Mouse (Mus musculus) right cerebral cortex, postnatal 10 days (tissue): ENCODE measurements around the gene Suz12.

Experiments used
- DNase-seq, 2 experiments: peaks; one replicate each; pipeline ENCODE4 v3.0.0; 2021; ENCODE audit warnings: low spot score in 2 of 2

The Suz12 gene

GRCm38 (mm10) chr11:80077784-80078545 is 85.1 kb downstream of the Suz12 start:
- DNase-seq: no peak

DNA sequence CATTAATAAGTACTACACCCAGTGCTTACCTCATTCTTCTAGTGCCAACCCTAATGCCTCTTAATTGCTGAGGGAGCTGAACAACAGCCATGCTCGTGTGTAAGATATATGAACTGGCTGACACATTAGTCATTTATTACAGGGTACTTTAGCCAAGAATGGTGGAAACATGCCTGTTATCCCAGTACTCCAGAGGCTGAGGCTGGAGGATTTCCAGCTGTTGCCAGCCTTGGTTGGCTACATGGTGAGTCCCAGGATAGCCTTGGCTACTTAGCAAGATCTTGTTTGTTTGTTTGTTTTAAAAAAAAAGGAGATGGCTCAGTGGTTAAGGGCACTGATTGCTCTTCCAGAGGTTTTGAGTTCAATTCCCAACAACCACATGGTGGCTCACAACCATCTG is 85.9 kb downstream of the Suz12 start:
- no peak for DNase-seq

- DNase-seq: no peak
Observed at GRCm38 (mm10) chr11:80079751-80080150, 86.8 kb downstream of the Suz12 start.

DNA sequence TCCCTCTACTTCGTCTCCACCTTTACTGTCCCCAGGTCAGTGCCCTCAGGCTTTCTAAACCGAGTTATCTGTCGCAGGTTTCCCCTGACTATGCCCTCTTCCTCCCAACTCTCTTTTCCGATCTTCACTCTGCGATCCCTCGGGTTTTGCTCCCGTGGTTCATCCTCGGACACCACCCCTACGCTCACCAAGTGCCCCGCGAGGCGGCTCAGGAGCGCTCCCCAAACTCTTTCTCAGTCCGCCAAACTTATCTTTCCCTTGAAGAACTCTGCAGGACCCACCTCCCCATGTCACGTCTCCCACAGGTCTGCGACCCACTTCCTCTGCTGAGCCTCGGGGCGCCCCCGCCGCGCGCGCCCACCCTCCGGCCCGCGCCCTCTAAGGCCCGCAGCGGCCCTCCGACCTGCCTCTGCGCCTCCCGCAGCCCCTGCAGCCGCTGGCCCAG is 87.5 kb downstream of the Suz12 start:
- DNase-seq: peak in 1 of 2 experiments; percentile 27

DNA sequence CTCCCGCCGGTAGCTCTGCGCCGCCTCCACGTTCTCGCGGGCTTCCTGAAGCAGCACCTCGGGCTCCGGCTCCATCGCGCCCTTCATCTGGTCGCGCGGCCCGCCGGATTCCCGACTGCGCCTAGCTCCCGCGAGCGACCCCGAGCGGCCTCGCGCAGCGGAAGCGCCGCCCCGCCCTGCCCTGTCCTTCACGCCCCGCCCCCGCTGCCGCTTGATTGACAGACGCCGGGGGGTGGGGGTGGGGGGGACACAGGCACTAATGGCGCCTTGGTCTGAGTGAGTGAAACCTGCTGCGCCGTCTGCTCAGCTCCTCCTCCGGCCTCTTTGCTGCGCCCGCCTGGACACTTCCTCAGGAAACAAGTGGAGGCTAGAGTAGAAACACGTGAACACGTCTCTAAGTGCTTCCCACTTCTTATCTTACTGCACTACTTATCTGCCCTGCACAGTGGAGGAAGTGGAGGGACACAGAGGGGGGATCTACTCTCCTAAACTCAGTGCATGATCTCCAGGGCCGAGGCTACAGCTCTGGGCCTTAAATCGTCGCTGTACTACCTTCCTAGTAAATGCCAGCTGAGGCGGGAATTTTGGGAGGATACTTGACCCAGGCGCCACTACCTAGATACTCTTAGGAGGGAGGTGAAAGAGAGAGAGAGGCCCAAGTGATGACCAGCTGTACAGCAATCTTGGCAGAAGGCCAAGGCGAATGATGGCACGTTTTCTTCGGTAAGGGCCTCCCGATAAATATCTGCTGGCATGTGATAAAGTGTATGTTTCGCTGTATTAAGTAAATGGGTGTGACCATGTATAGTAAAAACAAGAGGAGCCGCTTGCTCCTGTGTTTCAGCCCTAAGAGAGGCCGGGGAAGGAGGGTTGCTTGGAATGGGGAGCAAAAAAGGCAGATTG is 88.2 kb downstream of the Suz12 start, which contains the start of gene Crlf3:
TSS of gene Crlf3 (minus strand) at position 166 of the 903 bp plus-strand sequence.
- DNase-seq: peak; percentile 93 to 94

DNA sequence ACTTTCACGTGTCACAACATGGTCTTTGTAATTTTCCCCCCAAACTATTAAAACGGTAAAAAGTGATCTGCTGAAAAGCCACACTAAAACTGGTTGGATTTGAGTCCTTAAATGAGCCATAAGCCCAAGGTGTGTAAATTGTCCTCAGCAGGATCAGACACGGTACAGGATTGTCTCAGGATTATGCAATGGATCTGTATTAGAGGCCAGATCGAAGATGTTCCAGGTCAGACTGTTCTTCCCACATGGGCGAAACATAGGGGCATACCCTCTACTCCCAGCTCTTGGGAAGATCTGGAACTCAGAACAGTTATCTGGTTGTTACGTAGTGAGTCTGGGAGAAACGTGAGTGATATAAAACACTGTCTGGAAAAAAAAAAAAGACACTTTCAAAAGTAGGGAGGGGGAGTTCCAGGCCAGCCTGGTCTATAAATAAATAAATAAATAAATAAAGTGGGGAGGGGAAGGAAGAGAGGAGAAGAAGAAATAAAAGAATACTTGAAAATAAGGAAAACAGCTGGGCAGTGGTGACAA is 88.9 kb downstream of the Suz12 start:
- no peak for DNase-seq
